Mouse (Mus musculus): ENCODE results near the gene Aig1.

DNA sequence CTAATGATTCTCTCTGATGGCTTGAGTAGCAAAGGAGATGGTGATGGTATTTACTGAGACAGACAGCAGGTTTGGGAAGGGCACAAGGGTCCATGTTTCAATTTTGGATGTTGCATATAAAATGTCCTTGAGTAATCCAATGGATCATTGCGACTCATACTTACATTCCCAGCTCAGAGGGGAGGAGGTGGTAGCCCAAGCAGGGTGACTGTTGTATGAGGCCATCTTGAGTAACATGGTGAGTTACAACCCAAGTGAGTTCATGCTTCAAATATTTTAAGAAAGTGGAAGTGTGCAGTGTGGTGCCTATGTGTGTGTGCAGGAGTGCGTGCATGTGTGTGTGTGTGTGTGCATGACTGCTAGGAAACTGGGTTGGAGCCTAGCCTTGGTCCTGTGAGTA lies 93.4 kb downstream of the Aig1 start:
- TF ChIP-seq CTCF (IDR thresholded peaks at IDR 0.05; ENCODE audit: control insufficient read depth, insufficient read depth, insufficient read length) (no peak), MAX (IDR thresholded peaks at IDR 0.05) (no peak), MYOD1 (IDR thresholded peaks at IDR 0.05; ENCODE audit: control insufficient read depth, insufficient read length, low read depth) (no peak)
